Mouse (Mus musculus): ENCODE data around the gene Sorcs2.

DNA sequence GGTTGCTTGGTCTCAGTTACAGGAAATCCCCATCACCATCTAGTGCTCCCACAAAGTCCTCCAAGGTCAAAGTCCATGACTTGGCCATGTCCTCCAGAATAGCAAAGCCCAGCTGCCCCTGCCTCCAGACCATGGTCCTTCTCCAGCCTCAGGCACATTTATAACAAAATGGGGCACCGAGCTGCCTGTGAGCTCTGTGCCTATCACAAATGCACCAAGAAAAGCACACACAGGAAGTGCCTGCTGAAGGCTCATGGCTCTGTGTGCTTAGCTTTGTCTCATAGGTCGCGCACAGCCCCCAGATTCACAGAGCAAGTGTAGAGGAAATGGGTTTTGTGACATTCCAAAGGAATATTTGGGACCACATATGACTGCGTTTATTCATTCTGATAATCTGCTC, 39.8 kb downstream of the Sorcs2 start:
- TF ChIP-seq CTCF (IDR thresholded peaks at IDR 0.05; ENCODE audit: insufficient read depth, low read length), result no peak
- TF ChIP-seq POLR2A (IDR thresholded peaks at IDR 0.05; ENCODE audit: borderline replicate concordance, extremely low read depth, low read depth, low read length), result no peak

Data from lung, adult 2 months (tissue).